Mouse (Mus musculus) megakaryocyte progenitor cell, adult 5-6 weeks (primary cell): ENCODE data around the gene Arhgap27. TPM values are rescaled to one million over a fixed set of nuclear protein-coding genes. Genes with fewer than 3 reads are reported as not detected.
"Not testable (repeated sequence)": the region's sequence is repeated elsewhere in the genome, so short reads cannot be mapped to it uniquely, and the experiment has no call there.

Experiments used
- ATAC-seq: replicated peaks from 2 replicates; pipeline ENCODE4 v1.8.0; 2016; ENCODE audit warnings: mild to moderate bottlenecking, moderate TSS enrichment, inconsistent platforms; ENCODE audit not compliant: poor library complexity
- total RNA-seq, 2 experiments: library from RNA; stranded (forward) in 1 of 2; stranded (reverse) in 1 of 2; fragments of 157-497, 149-512 nt in 1 of 2; fragments of 200-1000 nt in 1 of 2; gene quantifications; 2 replicates each; pipeline versions ENCODE4 v1.2.3 to v1.2.4; 2015 to 2017

Arhgap27 gene
- total RNA-seq, 2 experiments from 2014 or later = 10.8 to 11.5 TPM

DNA sequence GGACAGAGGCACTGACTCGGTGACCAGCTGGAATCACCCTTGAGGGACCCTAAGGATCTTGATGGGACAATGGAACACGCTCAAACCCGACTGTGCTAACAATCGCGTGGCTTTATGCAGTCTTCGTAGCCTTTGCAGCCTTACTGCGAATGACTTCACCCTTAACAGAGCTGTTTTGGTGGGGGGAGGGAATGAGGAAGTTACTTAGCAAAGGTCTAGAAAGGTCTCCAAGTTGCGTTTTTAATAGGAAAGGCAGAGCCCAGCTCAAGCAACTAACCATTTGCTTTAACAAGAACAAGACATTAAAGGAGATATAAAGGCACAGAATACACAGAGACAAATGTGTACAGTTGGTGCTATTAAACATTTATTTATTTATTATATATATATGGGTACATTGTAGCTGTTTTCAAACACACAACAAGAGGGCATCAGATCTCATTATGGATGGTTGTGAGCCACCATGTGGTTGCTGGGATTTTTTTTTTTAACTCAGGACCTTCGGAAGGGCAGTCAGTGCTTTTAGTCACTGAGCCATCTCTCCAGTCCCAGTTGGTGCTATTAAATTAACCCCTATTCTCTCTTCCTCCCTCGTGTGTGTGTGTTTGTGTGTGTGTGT lies 53.4 kb downstream of the Arhgap27 start:
- peak; percentile 63 for ATAC-seq

DNA sequence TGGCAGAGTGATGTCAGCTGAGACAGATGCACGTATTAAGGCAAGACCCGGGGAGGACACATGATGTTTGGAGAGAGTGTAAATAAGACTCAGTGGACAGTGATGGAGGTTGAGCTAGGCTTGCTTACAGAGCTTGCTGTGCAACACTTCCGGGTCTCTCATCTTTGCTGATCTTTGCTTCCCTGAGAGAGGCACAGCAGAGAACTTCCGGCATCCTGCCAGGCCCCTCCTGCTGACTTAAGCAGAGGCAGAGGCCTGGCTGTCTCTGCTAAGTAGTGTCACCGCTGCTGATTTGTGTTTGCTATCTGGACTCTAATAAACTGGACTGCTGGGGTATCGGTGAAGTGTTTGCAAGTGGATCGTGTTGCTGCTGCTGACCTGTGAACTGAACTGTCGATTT lies 55.6 kb downstream of the Arhgap27 start:
- no peak for ATAC-seq

DNA sequence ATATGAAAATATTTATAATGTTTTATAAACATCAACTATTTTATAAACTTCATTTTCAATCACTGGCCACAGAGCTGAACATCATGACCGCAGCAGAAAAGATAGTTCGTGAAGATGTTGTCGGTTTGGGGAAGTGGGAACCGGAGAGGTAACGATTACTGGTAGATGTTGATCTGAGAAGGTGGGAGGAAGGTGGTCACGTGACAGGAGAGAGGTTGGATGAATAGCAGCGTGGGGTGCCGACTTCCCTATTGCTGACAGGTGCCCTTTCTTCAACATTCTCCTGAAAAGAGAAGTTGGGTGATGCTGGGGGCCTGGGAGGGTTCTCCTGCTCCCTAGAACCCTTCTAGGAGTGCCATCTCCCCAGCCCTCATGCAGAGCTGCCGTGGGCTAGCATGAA lies 59.0 kb downstream of the Arhgap27 start:
- ATAC-seq = peak; percentile 71

DNA sequence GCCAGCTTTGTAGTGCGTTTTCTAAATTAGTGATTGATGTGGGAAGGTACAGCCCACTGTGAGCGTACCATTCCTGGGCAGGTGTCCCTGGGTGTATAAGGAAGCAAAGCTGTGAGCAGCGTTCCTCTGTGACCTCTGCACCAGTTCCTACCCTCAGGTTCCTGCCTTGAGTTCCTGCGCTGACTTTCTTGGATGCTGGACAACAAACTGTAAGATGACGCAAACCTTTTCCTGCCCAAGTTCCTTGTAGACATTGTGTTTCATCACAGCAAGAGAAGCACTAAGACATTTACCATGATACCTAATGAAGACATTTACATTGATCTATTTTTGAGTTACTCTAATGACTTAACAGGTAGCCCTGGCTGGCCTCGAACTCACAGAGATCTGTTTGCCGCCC lies 68.7 kb downstream of the Arhgap27 start:
- peak; percentile 51 for ATAC-seq

DNA sequence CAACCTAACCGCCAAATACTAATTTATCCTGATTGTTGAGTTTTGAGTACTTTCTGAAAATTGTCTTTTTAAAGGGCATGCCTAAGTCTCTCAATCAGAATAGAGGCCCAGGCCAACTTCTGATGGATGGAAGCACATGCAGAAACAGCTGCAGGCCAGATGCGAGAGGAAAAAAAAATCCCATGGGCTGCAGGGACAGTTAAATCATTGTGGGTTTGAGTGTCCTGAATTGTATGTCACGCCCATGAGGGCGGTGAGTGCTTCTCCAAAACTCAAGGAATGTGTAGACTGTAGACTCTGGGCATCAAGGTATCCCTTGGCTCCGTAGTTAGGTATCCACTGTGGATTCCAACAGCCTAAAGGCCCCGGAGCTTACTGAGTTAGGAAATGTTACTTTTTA lies 69.4 kb downstream of the Arhgap27 start:
- ATAC-seq = no peak

DNA sequence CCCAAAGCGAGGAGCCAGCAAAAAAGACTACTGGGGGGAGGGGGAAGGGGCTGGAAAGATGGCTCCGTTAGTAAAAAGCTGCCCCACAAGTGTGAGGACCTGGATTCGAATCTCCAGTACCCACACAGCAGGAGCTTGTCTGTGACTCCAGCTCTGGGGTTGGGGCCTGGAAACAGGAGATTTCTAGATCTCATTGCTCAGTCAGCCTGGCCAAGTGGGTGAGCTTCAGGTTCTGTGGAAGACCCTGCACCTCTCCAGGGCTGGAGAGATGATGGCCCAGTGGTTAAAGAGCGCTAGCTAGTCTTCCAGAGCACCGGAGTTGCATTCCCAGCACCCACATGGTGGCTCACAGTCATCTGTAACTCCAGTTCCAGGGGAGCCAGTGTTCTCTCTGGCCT lies 70.6 kb downstream of the Arhgap27 start:
- no peak for ATAC-seq

DNA sequence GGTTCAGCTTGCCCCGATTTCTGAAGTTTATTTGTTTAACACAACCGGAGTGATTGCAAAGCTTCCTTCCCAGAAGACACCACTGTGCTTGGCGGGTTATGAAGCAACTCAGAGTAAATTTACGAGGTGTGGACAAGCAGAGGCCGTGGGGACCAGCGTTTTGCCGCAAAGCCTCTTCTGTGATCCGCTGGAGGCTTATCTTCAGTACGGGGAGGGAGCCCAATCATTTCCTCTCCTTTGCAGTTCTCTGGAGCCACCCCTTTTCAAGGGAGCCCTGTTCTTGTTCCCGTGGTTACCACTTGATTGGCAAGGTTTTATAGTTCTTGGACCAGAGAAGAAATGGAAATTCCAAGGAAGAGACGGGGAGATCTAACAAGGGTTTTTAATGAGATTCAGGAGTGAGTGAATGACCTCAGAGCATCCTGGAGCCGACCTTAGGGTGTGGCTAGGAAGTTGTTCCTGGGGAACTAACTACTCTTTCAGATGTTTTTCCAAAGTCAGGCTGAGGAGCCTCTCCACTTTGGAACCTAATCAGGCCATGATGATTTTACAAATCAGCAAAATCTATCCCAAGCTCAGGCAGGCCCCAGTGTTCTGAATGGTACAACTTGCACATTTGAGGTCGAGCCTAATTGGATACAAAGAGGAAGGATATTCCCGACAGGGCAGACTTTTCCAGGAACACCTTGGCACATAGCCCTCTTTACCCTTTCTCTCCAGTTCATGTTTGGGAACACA lies 71.2 kb downstream of the Arhgap27 start:
- peak; percentile 73 for ATAC-seq

DNA sequence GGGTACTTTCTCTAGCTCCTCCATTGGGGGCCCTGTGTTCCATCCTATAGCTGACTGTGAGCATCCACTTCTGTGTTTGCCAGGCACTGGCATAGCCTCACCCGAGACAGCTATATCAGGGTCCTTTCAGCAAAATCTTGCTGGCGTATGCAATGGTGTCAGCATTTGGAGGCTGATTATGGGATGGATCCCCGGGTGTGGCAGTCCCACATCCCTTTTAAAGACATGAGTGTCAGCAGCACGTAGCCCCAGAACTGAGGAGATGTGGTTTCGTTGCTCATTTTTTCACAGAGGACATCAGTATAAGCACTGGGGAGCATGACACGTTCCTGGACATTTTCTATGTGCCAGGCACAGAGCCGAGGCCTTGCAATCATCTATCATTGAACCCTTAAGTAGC lies 72.7 kb downstream of the Arhgap27 start:
- not testable (repeated sequence) for ATAC-seq

DNA sequence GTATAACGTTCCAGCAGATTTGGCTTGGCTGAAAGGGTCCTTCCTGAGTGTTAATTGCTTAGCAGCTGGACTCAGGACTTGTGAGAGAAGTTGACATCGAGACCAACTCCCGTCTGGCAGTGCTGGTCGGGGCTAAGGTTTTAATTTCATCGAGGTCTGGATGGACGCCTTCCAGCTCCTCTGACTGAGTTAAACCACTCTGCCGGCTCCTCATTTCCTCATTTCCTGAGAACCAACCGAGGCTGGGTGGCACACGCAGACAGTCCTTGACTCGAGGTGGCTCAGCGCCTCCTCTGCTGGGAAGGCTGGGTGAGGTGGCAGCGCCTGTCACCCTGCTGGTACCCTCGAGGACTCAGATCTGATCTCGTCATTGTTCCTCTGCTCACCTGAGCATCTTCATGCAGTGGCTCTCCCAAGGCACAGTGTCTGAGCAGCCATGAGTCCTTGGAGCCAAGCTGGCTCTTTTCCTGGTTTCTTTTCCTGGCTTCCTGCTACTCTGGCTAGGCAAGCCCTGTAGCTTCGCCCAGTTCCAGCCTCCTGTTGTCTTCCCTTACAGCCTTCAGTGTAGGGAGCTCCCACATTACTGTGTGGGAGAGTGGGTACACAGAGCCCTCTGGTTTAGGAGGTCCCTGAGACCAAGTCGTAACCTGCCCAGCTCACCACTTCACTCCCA lies 75.1 kb downstream of the Arhgap27 start:
- peak; percentile 74 for ATAC-seq

DNA sequence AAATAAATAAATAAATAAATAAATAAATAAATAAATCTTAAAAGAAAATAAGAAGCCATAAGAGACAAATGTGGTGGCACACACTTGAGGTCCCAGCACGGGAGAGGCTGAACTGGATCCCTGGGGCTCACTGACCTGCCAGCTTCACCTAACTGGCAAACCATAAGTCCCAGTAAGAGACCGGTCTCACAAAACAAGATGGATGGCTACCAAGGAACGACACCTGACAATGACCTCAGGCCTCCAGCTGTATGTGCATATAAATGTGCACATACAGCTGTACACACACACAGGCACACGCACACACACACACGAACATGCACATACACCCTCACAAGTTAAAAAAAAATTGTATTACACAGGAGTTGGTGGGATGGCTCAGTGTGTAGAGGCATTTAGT lies 76.6 kb downstream of the Arhgap27 start:
- no peak for ATAC-seq

DNA sequence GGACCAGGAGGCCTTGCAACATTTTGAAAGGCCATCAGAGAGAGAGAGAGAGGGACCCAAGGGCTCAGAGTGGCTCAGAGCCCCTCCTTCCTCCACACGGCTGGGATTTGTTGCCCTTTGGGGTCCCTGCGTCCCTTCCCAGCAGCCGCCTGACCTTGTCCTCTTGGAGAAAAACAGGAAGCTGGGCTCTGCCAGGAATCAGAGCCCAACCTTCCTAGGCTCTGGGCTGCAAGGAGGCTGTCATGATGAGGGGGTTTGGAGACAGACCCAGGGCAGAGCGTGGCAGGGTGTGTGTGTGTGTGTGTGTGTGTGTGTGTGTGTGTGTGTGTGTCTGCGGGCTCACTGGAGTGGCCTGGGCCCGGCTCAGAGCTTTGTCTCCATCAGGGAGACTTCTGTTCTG lies 77.5 kb downstream of the Arhgap27 start:
- no peak for ATAC-seq

DNA sequence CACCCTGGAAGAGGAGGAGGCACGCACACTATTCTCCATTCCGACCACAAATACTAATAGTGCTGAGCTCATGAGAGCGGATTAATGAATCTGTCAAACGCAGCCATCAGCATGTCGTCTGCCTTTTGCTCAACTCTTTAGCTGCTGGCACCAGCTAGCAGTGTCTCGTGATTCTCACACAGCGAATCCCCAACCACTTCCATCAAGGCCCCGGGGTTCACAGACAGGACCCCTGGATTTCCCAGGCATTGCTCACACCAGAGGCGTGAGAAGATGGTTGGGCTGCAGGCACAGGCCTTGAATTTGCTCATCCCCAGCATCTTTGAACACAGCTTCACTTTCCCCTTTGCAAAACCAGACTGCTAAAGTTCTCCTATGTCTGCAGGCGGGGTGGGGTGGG lies 78.2 kb downstream of the Arhgap27 start:
- ATAC-seq = no peak

DNA sequence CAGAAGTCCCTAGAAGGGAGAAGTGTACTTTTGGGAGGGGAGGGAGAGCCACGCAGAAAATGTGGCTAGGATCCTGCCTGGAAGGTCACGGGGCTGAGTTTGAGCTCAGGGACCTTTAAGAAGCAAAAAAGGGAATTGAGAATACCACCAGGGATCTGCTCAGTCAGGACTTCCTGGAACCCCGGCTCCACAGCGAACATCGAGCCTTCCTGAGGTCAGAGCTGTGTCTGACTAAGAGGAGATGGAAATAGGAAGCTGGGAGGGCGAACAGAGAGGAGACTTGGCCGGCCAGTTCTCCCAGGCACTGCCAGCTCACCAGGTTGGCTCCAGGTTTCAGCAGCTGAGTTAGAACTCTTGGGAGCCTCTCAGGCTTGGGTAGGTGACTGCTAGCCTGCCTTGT lies 81.7 kb downstream of the Arhgap27 start:
- peak; percentile 87 for ATAC-seq

Other genes starting within 250 kb of the Arhgap27 start
- gene Hexim1, start 247.5 kb downstream of the Arhgap27 start, total RNA-seq (2015) = 10.7 and 13.0 TPM in 2 replicates
- gene Hexim1, start 247.5 kb downstream of the Arhgap27 start, total RNA-seq (2017) = 21.2 and 27.9 TPM in 2 replicates
- 1.2 and 1.8 TPM in 2 replicates for gene Hexim2, start 231.3 kb downstream of the Arhgap27 start, total RNA-seq (2015)
- 3.5 and 3.9 TPM in 2 replicates for gene Hexim2, start 231.3 kb downstream of the Arhgap27 start, total RNA-seq (2017)
- 74.3 and 76.3 TPM in 2 replicates for gene Fmnl1, start 192.6 kb downstream of the Arhgap27 start, total RNA-seq (2015)
- 17.3 and 36.5 TPM in 2 replicates for gene Fmnl1, start 192.6 kb downstream of the Arhgap27 start, total RNA-seq (2017)
- gene 1700023F06Rik, start 155.1 kb downstream of the Arhgap27 start, total RNA-seq (2015) = 0.32 TPM in 1 of 2 replicates, not detected in the other
- gene 1700023F06Rik, start 155.1 kb downstream of the Arhgap27 start, total RNA-seq (2017) = not detected in 2 replicates
- gene Spata32, start 145.3 kb downstream of the Arhgap27 start, total RNA-seq (2015) = not detected in 2 replicates
- gene Spata32, start 145.3 kb downstream of the Arhgap27 start, total RNA-seq (2017) = not detected in 2 replicates
- gene Map3k14, start 96.2 kb downstream of the Arhgap27 start, total RNA-seq (2015) = 4.5 and 4.8 TPM in 2 replicates
- gene Map3k14, start 96.2 kb downstream of the Arhgap27 start, total RNA-seq (2017) = 3.9 and 4.5 TPM in 2 replicates
- 12.1 and 12.5 TPM in 2 replicates for gene Plekhm1, start 49.0 kb upstream of the Arhgap27 start, total RNA-seq (2015)
- gene Plekhm1, start 49.0 kb upstream of the Arhgap27 start, total RNA-seq (2017) = 2.9 and 3.9 TPM in 2 replicates
- gene Lrrc37a, start 140.9 kb upstream of the Arhgap27 start, total RNA-seq (2015) = not detected in 2 replicates
- gene Lrrc37a, start 140.9 kb upstream of the Arhgap27 start, total RNA-seq (2017) = not detected in 2 replicates